Mouse (Mus musculus) kidney, postnatal 0 days (tissue): ENCODE results near the gene Cbx4. TPM values are rescaled to one million over a fixed set of nuclear protein-coding genes. Genes with fewer than 3 reads are reported as not detected.

ENCODE experiments used
- ATAC-seq: fragments of 200-750 bp; cut with Nextera tagmentation; replicated peaks from 2 replicates; pipeline ENCODE4 v1.8.0; 2017; ENCODE audit warnings: low read depth, moderate number of reproducible peaks, moderate TSS enrichment, moderate library complexity; ENCODE audit not compliant: low FRiP score
- DNase-seq: peaks from one replicate; pipeline ENCODE4 v3.0.0-alpha.2; 2016; ENCODE audit warnings: low spot score
- H3K27ac ChIP-seq: fragments of 300-500 bp; sonication (generic); 2 replicates; pipeline ENCODE4 v1.5.1; 2014; ENCODE audit warnings: mild to moderate bottlenecking
- H3K27me3 ChIP-seq: fragments of 300-500 bp; sonication (generic); 2 replicates; pipeline ENCODE4 v1.6.1; 2014; ENCODE audit warnings: low read length, mixed read lengths; ENCODE audit not compliant: insufficient read depth
- H3K36me3 ChIP-seq: fragments of 300-500 bp; sonication (generic); 2 replicates; pipeline ENCODE4 v1.6.1; 2014; ENCODE audit warnings: low read length, mixed read lengths; ENCODE audit not compliant: insufficient read depth
- H3K4me1 ChIP-seq: fragments of 300-500 bp; sonication (generic); replicated peaks from 2 replicates; pipeline ENCODE4 v1.6.1; 2014; ENCODE audit warnings: antibody characterized with exemption, low read length, mixed read lengths; ENCODE audit not compliant: insufficient read depth
- H3K4me2 ChIP-seq: fragments of 300-500 bp; sonication (generic); 2 replicates; pipeline ENCODE4 v1.6.1; 2014; ENCODE audit warnings: mild to moderate bottlenecking, low read length, moderate library complexity, mixed read lengths
- H3K4me3 ChIP-seq: fragments of 300-500 bp; sonication (generic); replicated peaks from 2 replicates; pipeline ENCODE4 v1.5.1; 2014; ENCODE audit warnings: low read depth, low read length
- H3K9ac ChIP-seq: fragments of 300-500 bp; sonication (generic); 2 replicates; pipeline ENCODE4 v1.6.1; 2014; ENCODE audit warnings: low read depth, low read length
- H3K9me3 ChIP-seq: fragments of 300-500 bp; sonication (generic); replicated peaks from 2 replicates; pipeline ENCODE4 v1.6.1; 2016; ENCODE audit warnings: low read length, inconsistent platforms, mixed read lengths
- CTCF ChIP-seq: IDR thresholded peaks from 2 replicates; pipeline ENCODE4 v1.5.1; 2016; ENCODE audit warnings: antibody characterized with exemption, low read depth, mild to moderate bottlenecking, moderate library complexity
- WGBS: fragments of 180-500 bp; shearing (Covaris S2); extraction: QIAGEN DNeasy Blood & Tissue Kit; methylation state at CpG from one replicate; pipeline ENCODE4 v1.1.7; 2014; 5-methylcytosine and 5-hydroxymethylcytosine counted together
- polyA plus RNA-seq: library from polyadenylated mRNA; unstranded; fragments of >200 nt; fragmentation: Nextera tagmentation; extraction: Ambion mirVana; gene quantifications from 2 replicates; pipeline ENCODE4 v1.2.1, GENCODE M21; 2015

Gene Cbx4
- polyA plus RNA-seq, 1 experiment from 2014 or later: 9.7 TPM

DNA sequence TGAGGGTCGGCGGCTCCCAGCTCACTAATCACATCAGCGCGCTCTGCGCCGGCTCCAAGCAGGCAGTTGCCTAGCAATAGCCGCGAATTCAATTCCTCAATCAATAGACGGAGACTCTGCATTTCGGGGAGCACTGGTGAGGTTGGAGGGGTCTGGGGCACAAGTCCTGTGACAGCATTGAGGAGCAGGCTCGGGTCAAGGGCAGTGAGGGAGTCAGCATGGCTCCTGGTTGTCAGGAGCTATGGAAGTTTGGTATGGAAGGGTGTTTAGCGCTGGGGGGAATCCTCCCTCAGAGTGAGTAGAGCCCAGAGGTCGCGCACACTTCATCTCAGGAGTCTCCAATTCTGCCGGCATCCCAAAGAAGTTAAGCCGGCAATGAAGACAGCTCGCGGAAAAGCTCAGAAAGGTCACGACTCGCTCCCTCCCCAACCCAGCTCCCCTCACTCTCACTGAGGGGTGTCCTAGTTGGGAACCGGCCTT is 50.3 kb downstream of the Cbx4 start:
- Histone ChIP-seq H3K9ac (no peak overlapping the region), H3K4me3 (no peak overlapping the region), H3K4me2 (no peak overlapping the region), H3K27me3 (peaks cover 20% of the 10 kb centered on the region), H3K4me1 (peaks cover 25% of the 10 kb centered on the region), H3K27ac (no peak overlapping the region), H3K9me3 (no peaks in the 10 kb centered on the region), H3K36me3 (0 out of 2 replicates have a peak, but pooled peaks cover 4% of the 10 kb centered on the region)
- DNase-seq (no peak), ATAC-seq (no peak)
- TF ChIP-seq CTCF: no peak
- WGBS: 11% methylated on average over 21 of the region's 21 CpGs

GRCm38 (mm10) chr11:119035094-119035685 is 50.8 kb downstream of the Cbx4 start:
- 5% methylated on average over 21 of the region's 21 CpGs for WGBS
- H3K9ac ChIP-seq: no peak overlapping the region
- no peak for TF ChIP-seq CTCF
- no peak overlapping the region for H3K4me2 ChIP-seq
- H3K36me3 ChIP-seq: peaks cover 9% of the 10 kb centered on the region; the same call in 1 of the 2 replicates
- H3K27ac ChIP-seq: no peak overlapping the region
- peaks cover 20% of the 10 kb centered on the region for H3K27me3 ChIP-seq
- H3K9me3 ChIP-seq: no peaks in the 10 kb centered on the region
- peaks cover 23% of the 10 kb centered on the region for H3K4me1 ChIP-seq
- no peak overlapping the region for H3K4me3 ChIP-seq
- ATAC-seq (0 out of 2 replicates have a peak, but pooled peaks have one; percentile 11), DNase-seq (no peak)

- DNase-seq (peak; percentile 26), ATAC-seq (no peak)
- Histone ChIP-seq H3K4me1 (peaks cover 18% of the 10 kb centered on the region; the same call in 1 of the 2 replicates), H3K4me3 (0 out of 2 replicates have a peak overlapping the region, but pooled peaks have one; percentile 13), H3K9me3 (no peaks in the 10 kb centered on the region), H3K27me3 (peaks cover 20% of the 10 kb centered on the region), H3K36me3 (peaks cover 11% of the 10 kb centered on the region; the same call in 1 of the 2 replicates), H3K9ac (no peak overlapping the region), H3K27ac (no peak overlapping the region), H3K4me2 (peak overlapping the region; percentile 48)
- TF ChIP-seq CTCF: no peak
- 5% methylated on average over 19 of the region's 19 CpGs for WGBS
Measured at GRCm38 (mm10) chr11:119034635-119035034, 51.4 kb downstream of the Cbx4 start.

- DNase-seq: peak; percentile 92
- Histone ChIP-seq H3K27me3 (peaks cover 20% of the 10 kb centered on the region), H3K4me3 (0 out of 2 replicates have a peak overlapping the region, but pooled peaks have one; percentile 13), H3K4me1 (peaks cover 13% of the 10 kb centered on the region; the same call in 1 of the 2 replicates), H3K27ac (no peak overlapping the region), H3K9ac (no peak overlapping the region), H3K4me2 (peak overlapping the region; percentile 48), H3K9me3 (no peaks in the 10 kb centered on the region), H3K36me3 (peaks cover 17% of the 10 kb centered on the region)
- 0 out of 2 replicates have a peak, but pooled peaks have one; percentile 29 for ATAC-seq
- WGBS: 2% methylated on average over 26 of the region's 26 CpGs
- peak; percentile 92 for TF ChIP-seq CTCF
Measured at GRCm38 (mm10) chr11:119033874-119034558, 52.0 kb downstream of the Cbx4 start.

Other genes with a start within 250 kb of the Cbx4 start
- gene Rbfox3, start 174.6 kb downstream of the Cbx4 start, polyA plus RNA-seq: 0.42 and 0.82 TPM in 2 replicates
- not detected in 2 replicates for gene Enpp7, start 98.0 kb downstream of the Cbx4 start, polyA plus RNA-seq
- gene Cbx2, start 63.3 kb downstream of the Cbx4 start, polyA plus RNA-seq: 16.7 and 18.4 TPM in 2 replicates
- 6.1 and 7.7 TPM in 2 replicates for gene Cbx8, start 45.3 kb downstream of the Cbx4 start, polyA plus RNA-seq
- gene Tbc1d16, start 142.3 kb upstream of the Cbx4 start, polyA plus RNA-seq: 9.2 and 9.5 TPM in 2 replicates
- 3.3 and 4.0 TPM in 2 replicates for gene Ccdc40, start 142.4 kb upstream of the Cbx4 start, polyA plus RNA-seq
- 64.6 and 68.5 TPM in 2 replicates for gene Gaa, start 181.7 kb upstream of the Cbx4 start, polyA plus RNA-seq
- 260 and 285 TPM in 2 replicates for gene Eif4a3, start 213.9 kb upstream of the Cbx4 start, polyA plus RNA-seq
- gene Card14, start 221.5 kb upstream of the Cbx4 start, polyA plus RNA-seq: 0.99 and 1.2 TPM in 2 replicates